Mouse (Mus musculus) spleen, adult 2 months (tissue): ENCODE data around the gene Mpzl3. TPM values are rescaled to one million over a fixed set of nuclear protein-coding genes. Genes with fewer than 3 reads are reported as not detected.

Source experiments
- DNase-seq, 2 experiments: peaks; one replicate each; pipeline versions ENCODE4 v3.0.0 to v3.0.0-alpha.2; 2012 to 2021; ENCODE audit warnings: low spot score in 2 of 2, low read depth in 1 of 2
- H3K27ac ChIP-seq: fragments of 200-500 bp; 2 replicates; pipeline ENCODE4 v1.5.1; 2012; ENCODE audit warnings: low read length, inconsistent platforms; ENCODE audit not compliant: insufficient read depth
- H3K27me3 ChIP-seq: fragments of 200-500 bp; 2 replicates; pipeline ENCODE4 v1.6.1; 2012; ENCODE audit warnings: mild to moderate bottlenecking, moderate library complexity, low read length, inconsistent platforms; ENCODE audit not compliant: control insufficient read depth, insufficient read depth
- H3K36me3 ChIP-seq: fragments of 200-500 bp; 2 replicates; pipeline ENCODE4 v1.6.1; 2012; ENCODE audit warnings: mild to moderate bottlenecking, low read length, inconsistent platforms; ENCODE audit not compliant: control insufficient read depth, insufficient read depth
- H3K4me1 ChIP-seq: fragments of 200-500 bp; 2 replicates; pipeline ENCODE4 v1.6.1; 2011; ENCODE audit warnings: inconsistent platforms; ENCODE audit not compliant: control insufficient read depth, insufficient read depth, insufficient read length
- H3K4me3 ChIP-seq: fragments of 200-500 bp; 2 replicates; pipeline ENCODE4 v1.5.1; 2011; ENCODE audit warnings: mild to moderate bottlenecking, inconsistent platforms; ENCODE audit not compliant: insufficient read depth, insufficient read length; ENCODE audit errors: extremely low read depth
- CTCF ChIP-seq: fragments of 200-500 bp; IDR thresholded peaks from 2 replicates; pipeline ENCODE4 v1.5.1; 2011; ENCODE audit warnings: mild to moderate bottlenecking, inconsistent platforms; ENCODE audit not compliant: insufficient read depth, insufficient read length, insufficient replicate concordance; ENCODE audit errors: extremely low read depth
- POLR2A ChIP-seq: fragments of 200-500 bp; IDR thresholded peaks from 2 replicates; pipeline ENCODE4 v1.6.1; 2011; ENCODE audit warnings: low read depth, low read length, inconsistent platforms
- WGBS: fragments of 180-500 bp; shearing (Covaris S2); methylation state at CpG from one replicate; pipeline ENCODE4 v1.1.7; 2018; 5-methylcytosine and 5-hydroxymethylcytosine counted together
- polyA plus RNA-seq: library from polyadenylated mRNA; depleted of rRNA; stranded (reverse); fragments of >200 nt; gene quantifications from 2 replicates; pipeline ENCODE4 v1.2.3, GENCODE M21; 2012; rRNA removed

Mpzl3 gene
- polyA plus RNA-seq, 1 experiment, result 1.7 TPM

DNA sequence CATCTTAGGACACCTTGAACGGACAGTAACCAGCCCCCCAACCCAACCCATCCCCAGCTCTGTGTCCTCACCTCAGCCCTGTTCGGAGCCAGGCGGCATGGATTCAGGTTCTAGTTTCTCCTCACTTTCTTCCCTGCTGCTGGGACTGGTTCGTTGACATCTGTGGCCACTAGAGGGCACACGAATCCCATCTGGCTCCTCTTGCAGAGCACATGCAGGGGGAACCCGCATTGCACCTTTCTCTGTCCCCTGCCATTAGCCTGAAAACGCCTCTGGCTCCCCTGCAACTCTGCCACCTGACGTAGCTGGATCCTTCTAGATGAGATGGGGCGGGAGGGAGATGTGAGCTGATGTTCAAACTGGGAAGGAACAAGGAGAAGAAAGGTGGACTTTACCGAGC is 66.8 kb downstream of the Mpzl3 start:
- Histone ChIP-seq H3K4me1 (peaks cover 14% of the 10 kb centered on the region; the same call in 1 of the 2 replicates), H3K27me3 (no peaks in the 10 kb centered on the region), H3K4me3 (peak overlapping the region; percentile 14; the same call in 1 of the 2 replicates), H3K36me3 (no peaks in the 10 kb centered on the region), H3K27ac (peak overlapping the region; percentile 58)
- TF ChIP-seq CTCF (peak; percentile 94; the same call in 1 of the 2 replicates), POLR2A (no peak)
- peak; percentile 76 to 79 for DNase-seq
- 4% methylated on average over 10 of the region's 10 CpGs for WGBS

DNA sequence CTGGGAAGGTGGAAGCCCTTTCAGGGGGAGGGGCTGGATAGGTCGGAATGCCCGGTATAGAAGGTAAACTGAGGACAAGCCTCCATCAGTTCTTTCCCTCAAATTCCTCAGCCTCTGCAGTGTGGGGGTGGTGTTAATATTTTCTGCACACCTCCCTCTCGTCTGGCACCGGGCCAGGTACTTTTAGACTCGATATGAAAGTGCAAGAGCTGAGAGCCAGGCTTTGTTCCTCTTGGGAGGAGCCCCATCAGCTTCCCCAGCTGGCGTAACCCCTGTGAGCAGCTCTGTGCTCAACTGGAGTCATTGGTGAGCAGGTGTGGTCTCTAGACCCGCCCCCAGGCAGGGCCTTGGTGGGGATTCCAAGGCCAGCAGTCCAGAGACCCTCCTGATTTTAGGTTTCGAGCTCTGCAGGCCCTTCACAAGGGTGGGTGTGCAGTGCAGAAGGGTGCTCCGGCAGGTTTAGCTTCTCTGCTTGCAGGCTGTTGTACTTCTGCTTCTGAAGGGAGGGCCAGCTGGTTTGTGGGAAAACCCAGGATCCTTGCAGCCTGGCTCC is 67.3 kb downstream of the Mpzl3 start:
- no peak for TF ChIP-seq CTCF
- no peak; the same call in 1 of the 2 replicates for TF ChIP-seq POLR2A
- WGBS, result 10% methylated on average over 9 of the region's 9 CpGs
- Histone ChIP-seq H3K27ac (peak overlapping the region; percentile 80), H3K4me1 (peaks cover 15% of the 10 kb centered on the region; the same call in 1 of the 2 replicates), H3K36me3 (no peaks in the 10 kb centered on the region), H3K27me3 (no peaks in the 10 kb centered on the region), H3K4me3 (peak overlapping the region; percentile 18; the same call in 1 of the 2 replicates)
- peak; percentile 83 to 86 for DNase-seq

DNA sequence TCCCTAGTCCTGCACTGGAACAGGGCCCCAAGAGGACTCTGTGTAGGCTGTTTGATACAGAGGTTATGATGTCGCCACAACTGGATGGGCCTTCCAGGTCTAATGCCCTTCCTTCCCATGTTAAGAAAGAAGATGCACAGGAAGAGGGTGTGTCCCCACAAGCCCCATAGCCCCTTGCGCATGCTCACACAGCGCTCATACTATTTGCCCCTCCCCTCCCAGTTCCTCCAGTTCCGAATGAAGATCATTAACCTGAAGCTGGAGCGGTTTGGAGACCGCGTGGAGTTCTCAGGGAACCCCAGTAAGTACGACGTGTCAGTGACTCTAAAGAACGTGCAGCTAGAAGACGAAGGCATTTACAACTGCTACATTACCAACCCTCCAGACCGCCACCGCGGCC is 70.2 kb downstream of the Mpzl3 start:
- Histone ChIP-seq H3K27me3 (no peaks in the 10 kb centered on the region), H3K27ac (no peak overlapping the region), H3K4me3 (no peak overlapping the region), H3K36me3 (no peaks in the 10 kb centered on the region), H3K4me1 (peaks cover 18% of the 10 kb centered on the region; the same call in 1 of the 2 replicates)
- no peak for DNase-seq
- WGBS, result 87% methylated on average over 14 of the region's 14 CpGs
- TF ChIP-seq CTCF (no peak), POLR2A (no peak)

DNA sequence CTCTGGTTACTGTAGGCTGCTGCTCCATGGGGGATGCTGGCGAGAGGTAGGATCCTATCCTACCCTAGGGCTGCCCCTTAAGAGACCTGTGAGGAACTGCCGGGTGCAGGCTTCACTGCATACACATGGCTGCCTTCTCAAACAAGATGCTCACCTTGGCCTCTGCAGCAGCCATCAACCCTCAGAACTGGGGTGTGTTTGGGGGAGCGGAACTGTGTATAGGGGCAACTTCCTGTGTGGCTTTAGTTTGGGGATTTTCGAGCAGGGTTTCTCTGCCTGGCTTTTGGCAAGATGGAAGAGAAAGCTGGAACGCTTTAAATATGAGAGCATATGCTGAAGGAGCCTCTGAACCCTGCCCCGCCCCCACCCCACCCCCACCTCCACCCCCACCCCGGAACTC is 72.0 kb downstream of the Mpzl3 start:
- H3K4me1 ChIP-seq, result peaks cover 16% of the 10 kb centered on the region; the same call in 1 of the 2 replicates
- no peaks in the 10 kb centered on the region for H3K36me3 ChIP-seq
- TF ChIP-seq POLR2A, result no peak
- no peak for TF ChIP-seq CTCF
- WGBS, result 18% methylated on average over 7 of the region's 7 CpGs
- DNase-seq, result no peak
- peak overlapping the region; percentile 54 for H3K27ac ChIP-seq
- no peaks in the 10 kb centered on the region for H3K27me3 ChIP-seq
- H3K4me3 ChIP-seq, result no peak overlapping the region

Other genes starting within 250 kb of the Mpzl3 start
- gene Kmt2a, start 173.9 kb upstream of the Mpzl3 start, polyA plus RNA-seq, result 36.8 and 38.4 TPM in 2 replicates
- 65.8 and 79.4 TPM in 2 replicates for gene Atp5l, start 134.4 kb upstream of the Mpzl3 start, polyA plus RNA-seq
- gene Ube4a, start 89.6 kb upstream of the Mpzl3 start, polyA plus RNA-seq, result 6.5 and 9.5 TPM in 2 replicates
- 12.8 and 14.5 TPM in 2 replicates for gene Cd3g, start 74.8 kb upstream of the Mpzl3 start, polyA plus RNA-seq
- 19.6 and 24.0 TPM in 2 replicates for gene Cd3d, start 73.4 kb upstream of the Mpzl3 start, polyA plus RNA-seq
- 42.8 and 44.8 TPM in 2 replicates for gene Cd3e, start 45.6 kb upstream of the Mpzl3 start, polyA plus RNA-seq
- gene Mpzl2, start 15.4 kb upstream of the Mpzl3 start, polyA plus RNA-seq, result 0.49 TPM in 2 replicates
- gene Jaml, start 24.0 kb downstream of the Mpzl3 start, polyA plus RNA-seq, result 2.4 and 2.8 TPM in 2 replicates
- 0.97 and 1.8 TPM in 2 replicates for gene Scn2b, start 62.6 kb downstream of the Mpzl3 start, polyA plus RNA-seq
- 0.47 and 0.91 TPM in 2 replicates for gene Scn4b, start 83.2 kb downstream of the Mpzl3 start, polyA plus RNA-seq
- gene BC049352, start 126.8 kb downstream of the Mpzl3 start, polyA plus RNA-seq, result 0.37 and 0.45 TPM in 2 replicates
- gene Tmprss4, start 148.9 kb downstream of the Mpzl3 start, polyA plus RNA-seq, result 0.33 and 0.52 TPM in 2 replicates
- gene Il10ra, start 214.0 kb downstream of the Mpzl3 start, polyA plus RNA-seq, result 60.6 and 65.1 TPM in 2 replicates